Mouse (Mus musculus) G1E (cell line): ENCODE measurements around the gene Ttc38. TPM values are rescaled to one million over a fixed set of nuclear protein-coding genes. Genes with fewer than 3 reads are reported as not detected.

Experiments
- ATAC-seq: 2 replicates; pipeline ENCODE4 v1.8.0; 2016; ENCODE audit warnings: mild to moderate bottlenecking; ENCODE audit not compliant: insufficient number of reproducible peaks, poor library complexity, low FRiP score, severe bottlenecking; ENCODE audit errors: extremely low read depth
- DNase-seq: peaks from one replicate; pipeline ENCODE4 v3.0.0; 2012; ENCODE audit warnings: low spot score
- H3K27me3 ChIP-seq: 2 replicates; pipeline ENCODE4 v1.6.1; 2012; ENCODE audit warnings: mild to moderate bottlenecking, low read length, inconsistent platforms; ENCODE audit not compliant: insufficient read depth
- H3K36me3 ChIP-seq: replicated peaks from 2 replicates; pipeline ENCODE3; 2012; ENCODE audit warnings: mild to moderate bottlenecking, inconsistent platforms
- H3K4me1 ChIP-seq: 2 replicates; pipeline ENCODE4 v1.6.1; 2012; ENCODE audit warnings: low read depth, low read length, inconsistent platforms, mixed read lengths; ENCODE audit not compliant: insufficient read depth
- H3K4me3 ChIP-seq: 2 replicates; pipeline ENCODE4 v1.5.1; 2012; ENCODE audit warnings: low read depth, mild to moderate bottlenecking, inconsistent platforms, low read length, moderate library complexity, mixed read lengths
- H3K9me3 ChIP-seq: replicated peaks from 2 replicates; pipeline ENCODE4 v1.6.1; 2012; ENCODE audit warnings: inconsistent platforms
- CTCF ChIP-seq: IDR thresholded peaks from 2 replicates; pipeline ENCODE4 v1.5.1; 2012; ENCODE audit warnings: low read depth, low read length, inconsistent platforms, mixed read lengths
- GATA1 ChIP-seq: IDR thresholded peaks from 2 replicates; pipeline ENCODE4 v1.6.1; 2012; ENCODE audit warnings: borderline replicate concordance, low read length, inconsistent platforms, mixed read lengths
- GATA2 ChIP-seq: IDR thresholded peaks from 2 replicates; pipeline ENCODE4 v1.6.1; 2012; ENCODE audit warnings: low read depth, low read length, inconsistent platforms, borderline replicate concordance
- POLR2AphosphoS5 ChIP-seq: IDR thresholded peaks from 2 replicates; pipeline ENCODE4 v1.6.1; 2012; ENCODE audit warnings: low read depth, low read length, inconsistent platforms; ENCODE audit not compliant: insufficient replicate concordance
- TAL1 ChIP-seq: conservative IDR thresholded peaks from 2 replicates; pipeline ENCODE4 v1.6.1; 2012; ENCODE audit warnings: low read depth, low read length, inconsistent platforms, mixed read lengths
- polyA plus RNA-seq: library from polyadenylated mRNA; stranded (reverse); fragments of >175 nt; gene quantifications from 2 replicates; pipeline ENCODE4 v1.2.3, GENCODE M21; 2012
- total RNA-seq, 2 experiments: library from RNA; stranded (forward) in 1 of 2; stranded (reverse) in 1 of 2; fragments of 200-1000 nt in 1 of 2; fragments of >200 nt in 1 of 2; fragmentation: Nextera tagmentation in 1 of 2; gene quantifications; 2 replicates each; pipeline ENCODE4 v1.2.3; 2014 to 2017

The Ttc38 gene
- total and polyA plus RNA-seq, 3 experiments, result 1.6 to 5.2 (median 2.3) TPM

DNA sequence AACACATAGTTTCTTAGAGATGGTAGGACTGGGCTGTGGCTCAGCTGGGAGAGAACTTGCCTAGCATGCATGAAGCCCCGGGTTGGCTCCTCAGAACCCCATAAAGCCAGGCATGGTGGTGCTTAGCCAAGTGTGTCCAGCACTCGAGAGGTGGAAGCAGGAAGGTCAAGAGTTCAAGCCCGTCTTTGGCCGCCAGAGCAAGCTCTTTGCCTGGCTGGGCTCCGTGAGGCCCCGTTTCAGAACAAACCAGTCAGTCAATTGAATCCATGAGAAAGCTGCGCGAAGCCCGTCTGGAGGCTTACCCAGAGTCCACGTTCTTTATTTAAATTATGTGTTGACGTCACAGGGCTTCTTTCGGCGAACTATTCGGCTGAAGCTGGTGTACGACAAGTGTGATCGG is 43.5 kb upstream of the Ttc38 start:
- Histone ChIP-seq H3K27me3 (peaks cover 14% of the 10 kb centered on the region), H3K4me3 (no peak overlapping the region)

DNA sequence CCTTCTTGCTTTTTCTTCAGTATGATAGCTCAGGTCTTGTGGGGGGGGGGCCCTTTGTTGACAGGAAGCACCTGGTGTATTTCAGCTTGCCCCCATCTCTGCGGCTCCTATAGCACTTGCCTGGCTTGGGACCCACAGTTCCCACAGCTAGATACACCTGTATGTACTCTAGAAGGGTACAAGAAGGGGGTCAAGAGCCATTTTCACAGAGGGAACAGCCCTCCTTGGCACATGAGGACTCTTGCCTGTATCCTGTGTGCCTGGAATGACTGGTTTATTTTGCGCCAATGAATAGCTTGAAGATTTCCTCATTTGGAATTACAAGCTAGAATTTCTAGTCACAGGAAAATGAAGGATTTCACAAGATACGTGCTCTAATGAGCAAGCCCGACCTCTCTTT is 40.7 kb upstream of the Ttc38 start:
- Histone ChIP-seq H3K4me3 (no peak overlapping the region), H3K9me3 (no peaks in the 10 kb centered on the region), H3K4me1 (no peaks in the 10 kb centered on the region; the same call in 1 of the 2 replicates), H3K36me3 (no peaks in the 10 kb centered on the region), H3K27me3 (peaks cover 16% of the 10 kb centered on the region)
- no peak for ATAC-seq
- no peak for DNase-seq
- TF ChIP-seq TAL1 (no peak), POLR2AphosphoS5 (no peak), GATA2 (no peak), CTCF (no peak), GATA1 (no peak)

More for the DNA sequence above, 43.5 kb upstream of the Ttc38 start:
- no peaks in the 10 kb centered on the region for H3K36me3 ChIP-seq
- H3K4me1 ChIP-seq, result no peaks in the 10 kb centered on the region; the same call in 1 of the 2 replicates
- no peaks in the 10 kb centered on the region for H3K9me3 ChIP-seq
- no peak for DNase-seq
- ATAC-seq, result no peak
- no peak for TF ChIP-seq TAL1
- no peak for TF ChIP-seq GATA1
- TF ChIP-seq CTCF, result no peak
- no peak for TF ChIP-seq POLR2AphosphoS5
- TF ChIP-seq GATA2, result no peak

DNA sequence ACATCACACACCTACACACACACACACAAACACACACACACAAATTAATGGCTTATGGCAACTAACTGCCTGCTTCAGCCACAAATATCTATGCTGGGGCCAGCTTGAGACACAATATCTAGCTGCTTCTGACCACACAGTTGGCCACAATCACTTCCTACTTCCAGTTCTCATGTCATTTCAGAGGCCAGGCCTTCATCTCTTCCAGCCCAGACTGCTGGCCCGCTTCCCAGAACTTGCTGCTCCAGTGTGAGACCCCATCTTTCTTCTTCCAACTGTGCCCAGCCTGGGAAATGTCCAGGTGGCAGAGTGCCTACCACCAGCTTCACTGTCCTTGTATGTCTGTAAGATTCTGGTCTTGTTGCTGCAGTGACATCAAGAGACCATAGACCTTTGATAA is 39.3 kb upstream of the Ttc38 start:
- TF ChIP-seq POLR2AphosphoS5, result no peak
- TF ChIP-seq GATA2, result no peak
- TF ChIP-seq CTCF, result no peak
- no peak for TF ChIP-seq GATA1
- TF ChIP-seq TAL1, result no peak
- Histone ChIP-seq H3K4me3 (no peak overlapping the region), H3K27me3 (peaks cover 15% of the 10 kb centered on the region), H3K36me3 (no peaks in the 10 kb centered on the region), H3K4me1 (no peaks in the 10 kb centered on the region), H3K9me3 (no peaks in the 10 kb centered on the region)
- DNase-seq (no peak), ATAC-seq (no peak)

DNA sequence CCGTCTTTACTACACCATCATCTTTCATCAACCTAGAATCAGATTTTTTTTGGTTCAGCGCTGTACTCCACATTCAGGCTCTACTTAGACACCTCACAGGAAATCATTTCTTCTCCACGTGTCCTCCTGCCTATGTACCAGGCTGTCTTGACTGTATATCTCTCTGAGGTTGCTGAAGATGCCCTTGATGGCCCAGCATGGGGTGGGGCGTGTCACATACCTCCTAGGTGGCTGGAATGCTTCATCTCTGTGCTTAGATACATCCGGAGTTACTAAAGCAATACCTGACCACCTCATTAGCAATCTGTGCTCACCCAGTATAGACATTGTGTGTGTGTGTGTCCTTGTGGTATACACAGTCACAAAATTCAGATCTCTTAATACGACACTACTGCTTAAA is 36.6 kb upstream of the Ttc38 start:
- no peak for ATAC-seq
- Histone ChIP-seq H3K4me3 (no peak overlapping the region), H3K9me3 (no peaks in the 10 kb centered on the region), H3K27me3 (peaks cover 18% of the 10 kb centered on the region), H3K36me3 (no peaks in the 10 kb centered on the region), H3K4me1 (no peaks in the 10 kb centered on the region)
- DNase-seq, result no peak
- TF ChIP-seq TAL1, result no peak
- no peak for TF ChIP-seq GATA2
- no peak for TF ChIP-seq CTCF
- no peak for TF ChIP-seq GATA1
- no peak for TF ChIP-seq POLR2AphosphoS5

DNA sequence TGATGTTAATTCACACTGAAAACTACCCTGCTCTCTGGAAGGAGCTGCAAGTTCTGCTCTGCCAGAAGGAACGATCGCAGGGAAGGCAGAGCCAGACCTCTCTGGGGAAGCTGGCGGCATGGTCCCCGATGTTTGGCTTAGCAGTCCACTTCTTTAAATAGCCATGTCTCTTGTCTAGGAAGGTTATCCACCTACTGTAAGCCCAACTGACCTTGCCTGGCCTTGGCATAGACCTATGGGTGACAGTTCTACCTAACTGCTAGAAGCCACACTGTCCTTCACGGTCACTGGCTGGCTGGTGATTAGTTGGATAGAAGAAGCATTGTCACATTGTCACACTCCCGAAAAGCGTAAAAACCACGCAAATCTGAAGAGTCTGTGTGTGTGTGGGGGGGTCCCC is 33.4 kb upstream of the Ttc38 start:
- ATAC-seq, result no peak

DNA sequence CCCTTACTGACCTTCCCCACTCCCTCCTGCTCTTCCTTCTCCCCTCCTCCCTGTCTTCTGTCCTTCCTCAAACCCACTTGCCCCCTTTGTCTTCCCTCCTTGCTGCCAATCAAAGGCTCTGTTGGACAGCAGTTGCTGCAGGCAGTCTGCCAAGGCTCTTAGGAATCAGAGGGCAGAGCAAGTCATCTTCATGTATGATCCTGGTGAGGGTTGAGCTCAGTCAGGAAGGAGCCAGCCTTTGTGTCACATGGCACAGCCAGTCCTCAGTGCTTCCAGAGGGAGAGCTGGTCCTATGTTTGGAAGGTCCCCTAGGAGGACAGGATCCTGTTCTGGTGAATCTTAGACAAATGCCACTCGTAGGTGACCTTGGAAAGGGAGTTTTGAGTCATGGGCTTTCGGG is 29.2 kb upstream of the Ttc38 start:
- TF ChIP-seq GATA2 (no peak), TAL1 (no peak), GATA1 (no peak), CTCF (no peak), POLR2AphosphoS5 (no peak)
- peaks cover 12% of the 10 kb centered on the region for H3K36me3 ChIP-seq
- H3K9me3 ChIP-seq, result no peaks in the 10 kb centered on the region
- no peak overlapping the region for H3K4me3 ChIP-seq
- DNase-seq (no peak), ATAC-seq (no peak)
- H3K4me1 ChIP-seq, result peaks cover 2% of the 10 kb centered on the region; the same call in 1 of the 2 replicates
- H3K27me3 ChIP-seq, result peaks cover 21% of the 10 kb centered on the region

More for the DNA sequence above, 33.4 kb upstream of the Ttc38 start:
- H3K27me3 ChIP-seq, result peaks cover 26% of the 10 kb centered on the region
- no peak overlapping the region for H3K4me3 ChIP-seq
- no peaks in the 10 kb centered on the region for H3K4me1 ChIP-seq
- H3K9me3 ChIP-seq, result no peaks in the 10 kb centered on the region
- no peaks in the 10 kb centered on the region for H3K36me3 ChIP-seq
- TF ChIP-seq CTCF, result no peak
- TF ChIP-seq TAL1, result no peak
- TF ChIP-seq GATA2, result no peak
- no peak for TF ChIP-seq POLR2AphosphoS5
- no peak for TF ChIP-seq GATA1
- no peak for DNase-seq
